Mouse (Mus musculus) lung, adult 2 months (tissue): ENCODE measurements around the gene Nudt16.

Experiments used
- CTCF ChIP-seq: fragments of 200-500 bp; IDR thresholded peaks from 2 replicates; pipeline ENCODE4 v1.5.1; 2011; ENCODE audit warnings: mild to moderate bottlenecking, low read length, control low read depth; ENCODE audit not compliant: insufficient read depth
- POLR2A ChIP-seq: fragments of 200-500 bp; IDR thresholded peaks from 2 replicates; pipeline ENCODE4 v1.6.1; 2011; ENCODE audit warnings: low read depth, mild to moderate bottlenecking, control low read depth, low read length, borderline replicate concordance; ENCODE audit errors: extremely low read depth

DNA sequence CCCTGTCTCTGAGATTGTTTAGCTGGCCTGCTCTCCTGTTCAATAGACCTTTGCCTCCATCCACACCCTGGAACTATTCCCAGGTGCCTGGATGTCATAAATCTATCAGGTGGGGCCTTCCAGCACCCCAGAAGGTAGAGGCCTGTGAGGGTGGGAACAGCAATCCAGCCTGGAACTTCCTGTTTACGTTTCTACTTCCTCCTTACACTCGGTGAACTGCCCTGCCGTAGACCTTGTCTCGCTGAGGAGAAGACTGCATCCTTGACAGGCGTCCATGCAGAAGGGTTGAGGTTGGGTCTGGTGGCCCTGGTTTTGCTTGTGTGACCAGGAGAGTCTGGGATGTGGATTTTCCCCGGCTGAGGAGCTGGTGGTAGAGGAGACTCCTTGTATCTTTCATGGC lies 7.6 kb upstream of the Nudt16 start:
- no peak for TF ChIP-seq POLR2A
- TF ChIP-seq CTCF = no peak
